Mouse (Mus musculus) MN1 (cell line): ENCODE results near the gene Agrp.
A peak's percentile ranks its signal among the peaks of the same experiment; 100 is the strongest.

Experiments
- DNase-seq: peaks from one replicate; pipeline ENCODE4 v3.0.0-alpha.2; 2016; ENCODE audit warnings: low spot score

Agrp gene

DNA sequence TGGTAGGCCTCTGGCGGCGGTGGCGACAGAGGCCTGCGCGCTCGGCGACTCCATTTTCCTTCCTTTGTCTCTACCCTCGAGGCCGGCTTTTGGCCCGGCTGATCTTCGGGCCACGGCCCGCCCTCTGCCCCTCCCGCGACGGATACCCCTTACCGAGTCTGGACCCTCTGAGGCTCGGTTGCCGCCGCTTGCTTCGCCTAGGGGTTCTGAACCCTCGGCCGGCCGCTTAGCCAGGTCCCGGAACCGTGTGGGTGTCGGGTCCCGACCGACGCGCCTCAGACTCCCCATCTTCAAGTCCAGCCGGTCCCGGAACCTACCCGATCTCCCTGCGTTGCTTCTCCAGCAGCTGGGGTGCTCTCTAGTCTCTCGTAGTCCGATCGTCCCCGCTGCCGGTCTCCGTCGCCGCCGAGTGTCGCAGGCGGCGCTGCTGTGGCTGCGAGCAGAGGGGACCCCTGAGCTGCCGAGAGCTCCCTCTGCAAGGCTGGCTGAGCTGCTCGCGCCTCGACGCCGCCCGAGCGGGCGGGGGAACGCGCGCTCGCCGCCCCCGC lies at the start of gene Agrp:
Gene Agrp (minus strand): TSS at position 431 of the 548 bp plus-strand sequence.
- DNase-seq, result peak; percentile 64

DNA sequence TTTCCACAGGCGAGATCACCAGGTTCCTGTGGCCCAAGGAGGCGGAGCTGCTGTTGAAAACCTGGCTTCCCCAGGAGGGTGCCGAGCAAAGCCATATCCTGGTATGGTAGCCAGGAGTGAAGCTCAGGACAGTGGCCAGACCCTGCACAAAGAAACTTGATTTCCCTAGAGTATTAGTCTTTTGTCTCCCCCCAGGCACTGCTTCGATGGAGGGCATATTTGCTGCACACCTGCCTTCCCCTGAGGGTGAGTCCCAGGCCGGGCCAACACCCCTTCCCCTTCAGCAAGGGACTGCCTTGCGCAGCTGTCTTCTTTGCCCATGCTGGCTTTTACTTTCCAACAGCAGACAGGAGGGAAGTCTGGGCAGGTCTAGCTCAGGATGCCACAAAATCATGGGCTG lies 49.4 kb upstream of the Agrp start:
- DNase-seq, result no peak

DNA sequence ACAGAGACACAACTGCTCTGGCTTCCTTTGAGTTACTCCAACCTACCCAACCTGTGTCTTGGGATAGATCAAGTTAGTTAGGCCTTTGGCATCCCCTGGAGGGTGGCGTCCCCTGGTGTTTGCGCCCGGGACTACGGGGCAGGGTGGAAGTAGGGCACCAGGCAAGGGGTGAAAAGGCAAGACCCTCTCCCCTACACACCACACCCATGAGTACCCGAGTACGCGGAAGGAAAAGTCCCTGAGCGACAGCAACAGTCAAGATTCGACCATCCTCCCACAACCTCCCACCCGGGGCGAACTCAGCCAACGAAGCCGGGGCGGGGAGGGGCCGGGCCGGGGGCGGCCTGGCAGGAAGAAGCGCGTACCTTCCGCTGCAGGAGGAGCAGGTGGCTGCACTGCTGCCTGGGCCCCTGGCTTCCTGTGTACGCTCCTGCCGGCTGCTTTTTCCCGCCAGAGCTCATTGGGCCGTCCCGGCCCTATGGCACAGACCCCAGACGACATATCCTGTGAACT lies 48.7 kb upstream of the Agrp start, which contains the start of gene Carmil2:
Gene Carmil2 (plus strand): TSS at position 479 of the 513 bp plus-strand sequence.
- DNase-seq, result peak; percentile 36

DNA sequence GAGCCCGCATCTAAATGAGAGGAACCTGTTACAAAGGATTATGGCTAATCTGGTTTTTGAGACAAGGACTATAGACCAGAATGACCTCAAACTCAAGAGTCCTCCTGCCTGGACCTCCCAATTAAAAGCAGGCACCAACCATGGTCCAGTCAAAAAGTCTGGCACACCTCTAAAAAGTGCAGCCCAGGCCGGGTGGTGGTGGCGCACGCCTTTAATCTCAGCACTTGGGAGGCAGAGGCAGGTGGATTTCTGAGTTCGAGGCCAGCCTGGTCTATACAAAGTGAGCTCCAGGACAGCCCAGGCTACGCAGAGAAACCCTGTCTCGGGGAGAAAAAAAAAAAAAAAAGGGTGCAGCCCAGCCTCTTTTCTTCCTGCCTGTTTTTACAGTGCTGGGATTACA lies 48.1 kb upstream of the Agrp start:
- DNase-seq, result no peak

DNA sequence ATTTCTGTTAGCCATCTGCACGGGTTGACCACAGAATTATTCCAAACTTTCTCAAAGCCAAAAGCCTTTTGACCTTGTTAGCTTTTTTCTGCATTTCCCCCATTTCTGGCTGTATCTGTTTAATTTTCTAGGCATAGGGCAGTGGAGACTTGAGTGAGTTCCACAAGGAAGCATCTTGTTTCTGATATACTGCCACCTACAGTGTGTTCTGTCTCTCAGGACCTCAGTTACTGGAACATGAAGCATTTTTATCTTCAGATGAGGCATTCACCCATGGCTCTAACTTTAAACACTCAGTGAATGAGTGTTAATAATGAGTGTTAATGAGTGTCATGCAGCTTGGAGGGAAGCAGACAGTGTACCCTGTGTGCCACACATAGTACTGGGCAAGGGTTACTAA lies 40.7 kb upstream of the Agrp start:
- DNase-seq, result peak; percentile 20

DNA sequence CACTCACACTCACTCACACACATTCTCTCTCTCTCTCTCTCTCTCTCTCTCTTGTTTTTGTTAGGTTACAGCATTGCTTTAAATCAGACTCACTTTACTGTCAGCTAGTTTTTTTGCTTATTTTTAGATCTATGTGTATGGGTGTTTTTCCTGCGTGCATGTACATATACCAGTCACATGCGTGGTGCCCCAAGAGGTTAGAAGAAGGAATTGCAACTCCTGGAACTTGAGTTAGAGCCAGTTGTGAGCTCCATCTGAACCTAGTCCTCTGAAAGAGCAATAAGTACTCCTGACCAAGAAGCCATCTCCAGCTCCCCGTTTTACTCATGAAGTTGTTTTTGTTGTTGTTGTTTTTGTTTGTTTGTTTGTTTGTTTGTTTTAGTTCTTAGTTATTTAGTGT lies 24.0 kb upstream of the Agrp start:
- no peak for DNase-seq

DNA sequence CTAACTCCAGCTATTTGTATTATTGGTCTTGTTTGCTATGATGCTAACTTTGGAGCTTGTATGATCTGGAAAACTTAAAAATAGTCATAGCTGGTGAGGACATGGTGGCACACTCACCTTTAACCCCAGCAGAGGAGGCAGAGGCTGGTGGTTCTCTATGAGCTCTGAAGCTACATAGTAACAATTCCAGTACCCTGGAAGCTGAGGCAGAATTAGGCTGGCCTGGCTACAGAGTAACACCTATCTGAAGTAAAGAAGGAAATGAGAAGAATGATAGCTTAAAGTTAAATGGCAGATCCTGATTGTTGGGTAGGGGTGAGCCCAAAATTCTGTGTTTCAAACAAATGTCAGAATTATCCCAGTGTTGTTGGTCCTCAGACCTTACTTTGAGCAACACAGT lies 20.4 kb upstream of the Agrp start:
- no peak for DNase-seq

DNA sequence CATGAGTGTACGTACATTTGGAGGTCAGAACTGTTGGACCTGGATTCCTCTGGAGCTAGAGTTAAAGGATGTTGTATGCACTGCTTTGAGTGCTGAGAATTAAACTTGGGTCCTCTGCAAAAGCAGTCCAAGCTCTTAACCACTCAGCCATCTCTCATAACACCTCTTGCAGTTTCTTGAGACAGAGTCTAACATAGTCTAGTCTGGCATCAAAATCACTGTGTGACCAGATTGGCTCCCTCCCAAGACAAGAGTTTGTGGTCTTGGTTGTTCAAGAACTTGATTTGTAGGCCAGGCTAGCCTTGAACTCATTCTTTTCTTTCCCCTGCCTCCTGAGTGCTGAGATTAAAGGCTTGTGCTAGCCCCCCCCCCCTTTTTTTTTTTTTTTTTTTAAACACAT lies 11.7 kb upstream of the Agrp start:
- no peak for DNase-seq

DNA sequence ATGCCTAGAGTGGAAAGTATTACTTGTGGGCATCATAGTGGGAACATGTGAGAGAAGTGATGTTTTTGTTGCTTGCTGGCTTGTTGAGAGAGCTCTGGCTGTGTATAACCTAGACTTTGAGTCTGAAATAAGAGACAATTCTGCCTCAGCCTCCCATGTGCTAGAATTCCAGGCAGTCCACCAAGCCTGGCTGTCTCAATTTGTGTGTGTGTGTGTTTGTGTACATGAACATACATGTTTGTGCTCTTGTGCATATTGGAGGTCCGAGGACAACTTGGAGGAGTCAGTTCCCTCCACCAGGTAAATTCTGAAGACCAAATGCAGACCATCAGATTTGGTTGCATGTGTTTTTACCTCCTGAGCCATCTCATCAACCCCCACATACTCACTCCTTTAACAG lies 8.0 kb upstream of the Agrp start:
- no peak for DNase-seq

DNA sequence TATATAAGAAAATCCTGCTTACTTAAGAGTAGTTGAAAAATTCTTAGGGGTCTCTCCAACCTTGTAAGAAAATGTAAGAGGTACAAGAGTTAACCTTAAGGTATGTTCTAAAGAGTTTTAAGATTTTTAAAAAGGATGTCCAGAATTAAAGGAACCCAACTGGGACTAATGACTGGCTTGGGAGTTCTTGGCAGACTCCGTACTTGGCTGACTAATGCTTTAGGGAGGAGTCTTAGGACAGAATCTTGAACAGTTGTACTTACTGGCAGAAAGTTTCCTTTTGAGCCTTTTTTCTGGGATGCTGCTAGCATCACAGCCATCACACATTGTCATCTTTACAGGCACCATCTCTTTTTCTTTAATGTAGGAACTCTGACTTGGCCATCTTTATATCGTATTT lies 3.3 kb upstream of the Agrp start:
- DNase-seq, result no peak

DNA sequence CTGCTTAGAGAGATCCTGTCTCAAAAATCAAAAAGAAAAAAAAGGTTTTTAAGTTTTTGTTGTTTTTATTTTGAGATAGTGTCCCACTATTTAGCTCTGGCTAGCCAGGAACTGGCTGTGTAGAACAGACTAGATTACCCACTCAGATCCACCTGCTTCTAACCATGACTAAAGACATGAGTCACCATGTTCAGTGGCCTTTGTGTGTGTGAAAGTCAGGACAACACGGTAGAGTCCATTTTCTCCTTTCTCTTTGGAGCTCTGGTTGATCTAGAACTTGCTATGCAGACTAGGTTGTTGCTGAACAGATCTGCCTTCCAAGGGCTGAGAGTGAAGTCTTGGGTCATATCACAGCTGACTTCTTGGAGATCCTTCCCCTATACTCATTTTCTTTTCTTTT lies 2.6 kb upstream of the Agrp start:
- DNase-seq, result peak; percentile 38

DNA sequence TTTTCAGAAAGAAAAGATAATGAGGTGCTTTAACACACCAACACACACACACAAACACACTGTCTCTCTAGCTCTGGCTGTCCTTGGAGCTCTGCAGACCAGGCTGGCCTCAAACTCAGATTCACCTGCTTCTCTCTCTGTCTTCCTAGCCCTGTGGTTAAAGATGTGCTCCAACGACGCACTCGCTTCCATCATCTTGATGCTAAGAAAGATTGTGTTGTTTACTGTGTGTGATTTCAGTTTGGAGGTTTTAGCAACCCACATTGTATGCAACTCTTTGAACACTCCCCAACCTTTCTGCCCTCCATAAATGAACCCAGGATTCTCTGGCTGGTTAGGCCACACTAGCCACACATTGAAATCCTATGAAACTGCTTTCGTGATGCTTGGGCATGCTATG lies 1.3 kb upstream of the Agrp start:
- DNase-seq, result no peak

DNA sequence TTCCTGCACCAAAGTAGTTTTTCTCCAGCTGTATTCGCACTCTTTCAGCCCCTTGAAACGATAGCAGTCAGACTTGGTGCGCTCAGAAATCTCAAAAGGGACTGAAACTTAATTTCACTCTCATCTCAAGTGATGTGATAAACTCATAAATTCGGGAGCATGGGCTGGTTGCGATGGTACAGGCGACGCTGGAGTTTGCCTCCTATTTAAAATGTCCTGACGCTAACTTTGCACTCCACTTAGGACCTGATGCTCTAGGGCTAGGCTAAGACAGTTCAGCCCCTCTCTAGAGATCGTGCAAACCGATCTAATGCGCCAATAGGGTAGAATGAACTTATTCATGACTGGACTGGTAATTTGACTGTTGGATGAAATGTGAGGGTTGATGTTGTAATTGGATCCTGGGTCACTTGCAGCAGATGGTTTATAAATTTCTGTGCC lies 428 bp upstream of the Agrp start:
- DNase-seq, result peak; percentile 61

DNA sequence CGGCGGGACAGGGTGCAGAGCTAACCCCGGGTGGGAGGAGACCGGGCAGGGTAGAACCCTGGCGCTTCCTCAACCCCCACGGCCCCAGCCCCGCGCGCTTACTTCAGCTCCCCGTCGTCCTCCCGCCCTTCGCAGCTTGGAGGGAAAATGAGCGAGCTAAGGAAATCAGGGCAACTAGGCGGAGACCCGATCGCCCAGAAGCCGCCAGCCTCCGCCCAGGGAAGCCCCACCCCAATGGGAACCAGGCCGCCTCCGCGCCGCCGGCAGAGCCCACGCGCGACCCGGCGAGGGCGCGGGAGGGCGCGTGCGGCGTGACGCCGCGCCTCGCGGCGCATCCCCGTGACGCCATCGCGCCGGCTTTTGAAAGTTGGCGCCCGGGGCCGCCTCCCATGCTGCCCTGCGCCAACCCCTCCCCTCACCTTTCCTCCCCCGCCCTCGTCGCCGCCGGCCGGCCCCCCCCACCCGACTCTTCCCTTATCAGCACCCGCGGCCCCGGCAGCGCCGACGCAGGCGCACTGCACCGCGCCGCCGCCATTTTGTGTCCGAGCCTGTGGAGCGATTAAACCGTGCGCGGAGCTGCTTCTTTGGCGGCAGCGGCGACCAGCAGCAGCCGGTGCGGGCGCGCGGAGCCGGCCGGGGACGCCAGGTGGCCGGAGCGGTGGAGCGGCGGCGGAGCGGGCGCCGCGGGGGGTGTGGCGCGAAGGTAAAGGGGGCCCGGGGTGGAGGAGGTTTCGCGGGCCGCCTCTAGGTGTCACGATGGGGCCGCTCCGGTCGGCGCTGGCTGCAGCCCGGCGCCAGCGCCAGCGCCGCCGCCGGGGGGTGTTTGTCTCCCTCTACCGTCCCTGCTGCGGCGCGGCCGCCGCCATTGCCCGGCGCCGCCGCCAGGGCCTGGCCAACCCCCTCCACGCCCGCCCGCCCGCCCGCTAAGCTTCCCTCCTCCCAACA lies 903 bp downstream of the Agrp start, which contains the start of gene Ctcf:
Gene Ctcf (plus strand): TSS at position 551 of the 945 bp plus-strand sequence.
- peak; percentile 94 for DNase-seq

DNA sequence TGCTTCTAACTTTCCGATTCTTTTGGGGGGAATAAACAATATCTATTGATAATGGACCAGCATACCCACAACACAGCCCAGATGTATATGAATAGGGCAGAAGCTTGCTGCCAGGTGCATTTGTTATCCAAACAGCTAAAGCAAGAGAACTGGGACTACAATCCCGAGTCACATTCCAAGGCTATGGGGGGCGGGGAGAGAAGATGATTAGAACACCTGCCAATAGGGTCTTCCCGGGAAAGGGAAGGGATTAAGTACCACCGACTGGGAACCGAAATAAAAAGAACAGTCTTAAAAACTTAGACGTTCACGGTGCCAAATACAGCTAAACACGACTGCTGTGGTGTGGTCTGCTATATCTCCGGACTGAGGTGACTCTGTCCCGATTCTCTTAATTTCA lies 1.7 kb downstream of the Agrp start:
- DNase-seq, result no peak

DNA sequence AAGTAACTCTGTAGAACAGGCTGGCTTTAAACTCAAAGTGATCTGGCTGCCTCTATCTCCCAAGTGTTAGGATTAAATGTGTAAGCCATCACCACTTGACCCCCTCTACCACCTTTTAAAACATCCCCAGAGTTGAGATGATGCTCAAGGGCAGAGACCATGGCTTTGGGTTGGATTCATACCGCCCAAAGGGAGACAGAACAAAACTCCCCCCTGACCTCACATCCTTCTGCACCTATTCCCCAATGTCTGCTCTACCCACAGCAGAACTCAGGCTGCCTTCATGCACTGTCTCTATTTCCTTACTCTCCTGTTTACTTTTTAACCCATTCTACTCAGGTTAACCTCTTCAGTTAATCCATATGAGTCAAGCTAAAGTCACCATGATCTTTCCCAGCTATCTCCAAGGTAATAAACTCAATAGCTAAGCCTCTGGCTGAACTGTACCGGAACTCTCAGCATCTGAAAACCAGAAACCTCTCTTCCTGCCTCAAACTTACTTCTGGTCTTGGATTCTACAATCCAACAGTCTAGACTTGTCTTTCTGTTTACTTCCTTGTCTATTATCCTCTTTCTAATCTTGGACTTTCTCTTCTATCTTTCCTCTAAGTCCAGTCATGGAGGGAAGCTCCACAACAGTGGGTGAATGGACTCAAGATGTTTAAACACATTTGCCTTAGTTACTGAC lies 2.3 kb downstream of the Agrp start:
- no peak for DNase-seq

DNA sequence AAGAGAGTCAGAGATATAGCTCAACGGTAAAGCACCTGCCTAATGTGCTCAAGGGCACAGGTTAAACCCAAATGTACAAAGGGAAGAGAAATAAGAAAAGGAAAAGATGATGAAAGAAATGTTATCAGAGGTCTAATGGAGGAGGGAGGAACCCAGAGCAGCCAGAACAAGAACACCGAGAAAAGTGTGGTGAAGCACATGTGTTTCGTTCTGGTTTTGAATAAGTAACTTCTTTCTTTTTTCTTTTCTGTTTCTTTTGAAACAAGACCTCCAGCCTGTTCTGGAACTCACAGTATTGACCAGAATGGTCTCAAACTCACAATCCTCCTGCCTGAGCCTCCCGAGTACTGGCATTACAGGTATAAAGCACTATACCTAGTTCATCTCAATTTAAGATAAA lies 7.9 kb downstream of the Agrp start:
- no peak for DNase-seq

DNA sequence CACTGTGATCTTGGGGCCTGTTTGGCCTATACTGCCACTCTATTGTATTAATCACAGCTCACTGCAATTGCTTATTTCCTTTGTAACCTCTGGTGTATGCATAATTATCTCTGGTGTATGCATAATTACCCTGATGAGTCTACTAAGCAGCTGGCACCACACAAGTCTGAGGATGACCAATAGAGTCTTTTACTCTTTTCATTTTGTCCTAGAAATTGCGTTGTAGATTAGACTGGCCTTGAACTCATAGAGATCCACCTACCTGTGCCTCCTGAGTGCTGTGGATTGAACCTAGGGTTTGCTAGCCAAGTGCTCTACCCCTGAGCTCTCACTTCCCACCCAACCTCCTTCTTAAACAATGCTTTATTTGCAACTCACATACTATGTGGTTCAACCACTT lies 11.1 kb downstream of the Agrp start:
- DNase-seq, result no peak

DNA sequence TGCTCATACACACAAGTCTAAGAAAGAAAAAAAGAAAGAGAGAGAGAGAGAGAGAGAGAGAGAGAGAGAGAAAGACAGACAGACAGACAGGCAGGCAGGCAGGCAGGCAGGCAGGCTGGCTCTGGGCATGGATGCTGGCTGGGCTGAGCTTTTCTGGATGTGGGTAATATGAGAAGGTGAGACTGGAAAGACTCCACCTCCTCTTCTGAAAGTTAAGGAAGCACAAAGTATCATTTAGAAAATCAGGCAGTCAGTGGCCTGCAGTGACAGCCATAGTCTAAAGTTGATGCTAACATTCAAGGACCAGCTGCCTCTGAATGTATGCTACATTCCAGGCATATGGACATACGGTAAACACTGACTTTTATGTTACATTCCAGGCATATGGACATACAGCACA lies 12.4 kb downstream of the Agrp start:
- no peak for DNase-seq

DNA sequence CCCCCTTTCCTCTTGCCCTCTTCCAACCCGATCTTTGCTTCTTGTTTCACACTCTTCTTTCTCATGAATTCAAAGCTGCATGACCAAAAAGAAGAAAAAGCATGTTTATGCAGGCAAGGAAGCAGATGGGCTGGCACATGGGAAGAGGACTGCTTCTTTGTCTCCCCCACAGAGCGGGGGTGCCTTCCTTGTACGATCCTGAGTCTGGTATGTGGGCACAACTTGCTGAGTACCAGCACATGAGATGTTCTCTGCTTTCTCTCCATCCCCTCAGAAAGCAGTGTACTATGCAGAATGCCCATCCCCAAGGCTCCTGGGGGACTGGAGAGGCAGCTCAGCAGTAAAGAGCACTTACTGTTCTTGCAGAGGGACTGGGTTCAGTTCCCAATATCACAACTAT lies 12.8 kb downstream of the Agrp start:
- no peak for DNase-seq

DNA sequence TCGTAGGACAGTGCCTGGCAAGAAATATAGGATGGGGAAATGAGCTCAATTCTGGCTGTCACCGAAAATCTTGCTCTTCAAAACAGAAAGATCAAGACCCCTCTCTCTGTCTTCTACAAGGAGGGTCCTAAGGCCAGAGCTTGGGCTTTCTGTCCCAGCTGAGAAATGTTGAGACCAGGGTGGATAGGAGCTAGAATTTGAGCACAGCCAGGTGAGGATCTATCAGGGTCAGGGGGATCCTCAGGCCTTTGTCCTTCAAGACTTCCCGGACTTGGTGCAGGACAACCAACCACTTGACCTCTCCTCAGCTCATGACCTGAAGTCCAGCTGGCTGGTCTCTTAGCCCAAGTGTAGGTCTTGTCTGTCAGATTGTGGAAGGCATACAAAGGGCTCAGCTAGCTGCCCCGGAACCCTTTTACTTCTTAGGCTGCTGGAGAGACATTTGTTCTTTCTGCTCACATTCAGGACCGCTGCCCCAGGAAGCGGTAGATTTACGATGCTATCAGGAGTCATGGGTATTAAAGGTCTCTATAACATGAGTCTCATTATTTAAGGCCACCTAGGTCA lies 13.4 kb downstream of the Agrp start:
- no peak for DNase-seq

DNA sequence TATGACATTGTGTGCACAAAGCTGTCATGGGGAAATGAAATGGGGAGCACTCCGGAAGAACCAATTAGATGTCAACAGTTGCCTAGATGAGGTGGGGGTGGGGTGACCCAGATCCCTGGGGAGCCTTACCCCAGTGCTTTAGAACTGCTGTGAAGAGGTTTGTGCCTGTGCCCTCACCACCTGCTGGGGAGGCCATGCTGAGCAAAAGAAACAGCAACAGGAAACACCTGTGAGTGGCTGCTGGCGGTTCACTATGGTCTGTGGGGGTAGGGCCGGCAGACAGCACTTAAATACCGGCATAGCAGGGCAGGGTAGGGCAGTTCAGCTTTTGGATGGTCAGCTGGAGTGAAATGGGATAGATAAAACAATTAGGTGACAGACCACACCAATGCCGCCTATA lies 14.1 kb downstream of the Agrp start:
- DNase-seq, result no peak
